Mouse (Mus musculus) lung, postnatal 0 days (tissue): Measurements from ENCODE around the gene Elf2. TPM values are rescaled to one million over a fixed set of nuclear protein-coding genes. Genes with fewer than 3 reads are reported as not detected.

ENCODE experiments used
- ATAC-seq: fragments of 200-750 bp; cut with Nextera tagmentation; 2 replicates; pipeline ENCODE4 v1.8.0; 2017; ENCODE audit warnings: moderate library complexity
- DNase-seq: peaks from one replicate; pipeline ENCODE4 v3.0.0-alpha.2; 2016; ENCODE audit warnings: low spot score
- H3K27ac ChIP-seq: fragments of 300-500 bp; sonication (generic); 2 replicates; pipeline ENCODE4 v1.5.1; 2014; ENCODE audit warnings: antibody characterized with exemption, mild to moderate bottlenecking, low read length, mixed read lengths
- H3K27me3 ChIP-seq: fragments of 300-500 bp; sonication (generic); replicated peaks from 2 replicates; pipeline ENCODE4 v1.6.1; 2014; ENCODE audit warnings: low read length, mixed read lengths; ENCODE audit not compliant: insufficient read depth
- H3K36me3 ChIP-seq: fragments of 300-500 bp; sonication (generic); 2 replicates; pipeline ENCODE4 v1.6.1; 2014; ENCODE audit warnings: low read length, mixed read lengths; ENCODE audit not compliant: insufficient read depth
- H3K4me1 ChIP-seq: fragments of 300-500 bp; sonication (generic); 2 replicates; pipeline ENCODE4 v1.6.1; 2014; ENCODE audit warnings: antibody characterized with exemption, low read depth, low read length, mixed read lengths; ENCODE audit not compliant: insufficient read depth
- H3K4me2 ChIP-seq: fragments of 300-500 bp; sonication (generic); replicated peaks from 2 replicates; pipeline ENCODE4 v1.6.1; 2014; ENCODE audit warnings: low read depth, mild to moderate bottlenecking, low read length, moderate library complexity, mixed read lengths
- H3K4me3 ChIP-seq: fragments of 300-500 bp; sonication (generic); 2 replicates; pipeline ENCODE4 v1.5.1; 2014; ENCODE audit warnings: low read depth, low read length
- H3K9ac ChIP-seq: fragments of 300-500 bp; sonication (generic); replicated peaks from 2 replicates; pipeline ENCODE4 v1.6.1; 2014; ENCODE audit warnings: low read depth, mild to moderate bottlenecking
- H3K9me3 ChIP-seq: fragments of 300-500 bp; sonication (generic); 2 replicates; pipeline ENCODE4 v1.6.1; 2016; ENCODE audit warnings: low read length, mixed read lengths
- CTCF ChIP-seq: IDR thresholded peaks from 2 replicates; pipeline ENCODE4 v1.5.1; 2016; ENCODE audit warnings: antibody characterized with exemption, mild to moderate bottlenecking
- EP300 ChIP-seq: IDR thresholded peaks from 2 replicates; pipeline ENCODE4 v1.6.1; 2016; ENCODE audit warnings: antibody characterized with exemption, mild to moderate bottlenecking, control low read depth
- WGBS: fragments of 180-500 bp; shearing (Covaris S2); extraction: QIAGEN DNeasy Blood & Tissue Kit; methylation state at CpG from one replicate; pipeline ENCODE4 v1.1.7; 2014; 5-methylcytosine and 5-hydroxymethylcytosine counted together
- polyA plus RNA-seq: library from polyadenylated mRNA; unstranded; fragments of >200 nt; fragmentation: Nextera tagmentation; extraction: Ambion mirVana; gene quantifications from 2 replicates; pipeline ENCODE4 v1.2.1, GENCODE M21; 2015

Gene Elf2
- polyA plus RNA-seq, 1 experiment from 2014 or later: 55.8 TPM

- no peak for TF ChIP-seq EP300
- no peak for TF ChIP-seq CTCF
- Histone ChIP-seq H3K4me1 (no peaks in the 10 kb centered on the region), H3K27me3 (no peaks in the 10 kb centered on the region), H3K9ac (no peak overlapping the region), H3K36me3 (no peaks in the 10 kb centered on the region), H3K9me3 (no peaks in the 10 kb centered on the region), H3K27ac (no peak overlapping the region), H3K4me2 (no peak overlapping the region), H3K4me3 (no peak overlapping the region)
- no peak for DNase-seq
- 83% methylated on average over 8 of the region's 8 CpGs for WGBS
- ATAC-seq: no peak
Measured at GRCm38 (mm10) chr3:51305961-51306360, 34.5 kb downstream of the Elf2 start.

GRCm38 (mm10) chr3:51302971-51303476, 37.4 kb downstream of the Elf2 start:
- no peaks in the 10 kb centered on the region for H3K4me1 ChIP-seq
- DNase-seq (no peak), ATAC-seq (no peak)
- H3K27ac ChIP-seq: no peak overlapping the region
- no peaks in the 10 kb centered on the region for H3K9me3 ChIP-seq
- H3K4me2 ChIP-seq: no peak overlapping the region
- no peaks in the 10 kb centered on the region for H3K36me3 ChIP-seq
- TF ChIP-seq CTCF (no peak), EP300 (no peak)
- no peak overlapping the region for H3K9ac ChIP-seq
- H3K4me3 ChIP-seq: no peak overlapping the region
- 63% methylated on average over 3 of the region's 3 CpGs for WGBS
- no peaks in the 10 kb centered on the region for H3K27me3 ChIP-seq

- Histone ChIP-seq H3K27me3 (no peaks in the 10 kb centered on the region), H3K36me3 (no peaks in the 10 kb centered on the region), H3K27ac (no peak overlapping the region), H3K4me2 (no peak overlapping the region), H3K4me1 (no peaks in the 10 kb centered on the region), H3K4me3 (no peak overlapping the region), H3K9ac (no peak overlapping the region), H3K9me3 (no peaks in the 10 kb centered on the region)
- ATAC-seq (peak; percentile 78), DNase-seq (peak; percentile 49)
- TF ChIP-seq EP300 (peak; percentile 65), CTCF (no peak)
- WGBS: 47% methylated on average over 6 of the region's 6 CpGs
Measured at GRCm38 (mm10) chr3:51301583-51301982, 38.9 kb downstream of the Elf2 start.

- Histone ChIP-seq H3K27ac (no peak overlapping the region), H3K4me2 (no peak overlapping the region), H3K36me3 (no peaks in the 10 kb centered on the region), H3K4me3 (no peak overlapping the region), H3K4me1 (no peaks in the 10 kb centered on the region), H3K9me3 (no peaks in the 10 kb centered on the region), H3K9ac (no peak overlapping the region), H3K27me3 (no peaks in the 10 kb centered on the region)
- ATAC-seq (no peak), DNase-seq (peak; percentile 53)
- no peak for TF ChIP-seq EP300
- TF ChIP-seq CTCF: no peak
- 58% methylated on average over 1 of the region's 1 CpGs for WGBS
Measured at GRCm38 (mm10) chr3:51296790-51297189, 43.7 kb downstream of the Elf2 start.

GRCm38 (mm10) chr3:51295225-51295624, 45.2 kb downstream of the Elf2 start:
- Histone ChIP-seq H3K4me3 (no peak overlapping the region), H3K4me2 (no peak overlapping the region), H3K27me3 (no peaks in the 10 kb centered on the region), H3K27ac (no peak overlapping the region), H3K9me3 (no peaks in the 10 kb centered on the region), H3K36me3 (no peaks in the 10 kb centered on the region), H3K4me1 (no peaks in the 10 kb centered on the region), H3K9ac (no peak overlapping the region)
- ATAC-seq (no peak), DNase-seq (no peak)
- no peak for TF ChIP-seq EP300
- no peak for TF ChIP-seq CTCF
- WGBS: 56% methylated on average over 2 of the region's 2 CpGs

- TF ChIP-seq EP300: no peak
- TF ChIP-seq CTCF: no peak
- H3K9me3 ChIP-seq: no peaks in the 10 kb centered on the region
Measured at GRCm38 (mm10) chr3:51294251-51294650, 46.2 kb downstream of the Elf2 start.

More at GRCm38 (mm10) chr3:51294251-51294650, 46.2 kb downstream of the Elf2 start:
- 59% methylated on average over 2 of the region's 2 CpGs for WGBS
- Histone ChIP-seq H3K9ac (no peak overlapping the region), H3K27me3 (no peaks in the 10 kb centered on the region), H3K4me2 (no peak overlapping the region), H3K36me3 (no peaks in the 10 kb centered on the region), H3K4me1 (no peaks in the 10 kb centered on the region), H3K27ac (no peak overlapping the region), H3K4me3 (no peak overlapping the region)
- no peak for DNase-seq
- ATAC-seq: no peak
